Mouse (Mus musculus): ENCODE measurements at regions not wholly inside any gene's neighbourhood (a gene's known extent, or its start where the extent isn't known, plus 50 kb on each side); places are given as distances from the start of the nearest gene placed in this dataset.

GRCm38 (mm10) chr13:97839617-97840308, 79.3 kb upstream of the Gm10260 start:
- TF ChIP-seq GATA1 (IDR thresholded peaks at IDR 0.05; ENCODE audit: borderline replicate concordance, low read length): no peak
- TF ChIP-seq FLI1 (IDR thresholded peaks at IDR 0.05; ENCODE audit: low read length): no peak
